Mouse (Mus musculus) embryonic facial prominence, embryonic 11.5 days (tissue): ENCODE data around the gene Upk2. TPM values are rescaled to one million over a fixed set of nuclear protein-coding genes. Genes with fewer than 3 reads are reported as not detected.
"Not testable (repeated sequence)": the region's sequence is repeated elsewhere in the genome, so short reads cannot be mapped to it uniquely, and the experiment has no call there.

Source experiments
- ATAC-seq: fragments of 200-750 bp; cut with Nextera tagmentation; replicated peaks from 2 replicates; pipeline ENCODE4 v1.8.0; 2017; ENCODE audit warnings: low read depth; ENCODE audit not compliant: insufficient number of reproducible peaks, low FRiP score, low TSS enrichment
- DNase-seq: peaks from one replicate; pipeline ENCODE4 v3.0.0-alpha.2; 2015; ENCODE audit warnings: low spot score
- H3K27ac ChIP-seq: fragments of 300-500 bp; sonication (generic); replicated peaks from 2 replicates; pipeline ENCODE4 v1.5.1; 2014; ENCODE audit warnings: mild to moderate bottlenecking, low read depth, low read length, control low read depth
- H3K27me3 ChIP-seq: fragments of 300-500 bp; sonication (generic); 2 replicates; pipeline ENCODE4 v1.6.1; 2014; ENCODE audit warnings: mild to moderate bottlenecking, low read length, moderate library complexity, mixed read lengths; ENCODE audit not compliant: control insufficient read depth, insufficient read depth
- H3K36me3 ChIP-seq: fragments of 300-500 bp; sonication (generic); replicated peaks from 2 replicates; pipeline ENCODE4 v1.6.1; 2014; ENCODE audit warnings: low read depth, mild to moderate bottlenecking, low read length, moderate library complexity, mixed read lengths; ENCODE audit not compliant: control insufficient read depth, insufficient read depth
- H3K4me1 ChIP-seq: fragments of 300-500 bp; sonication (generic); 2 replicates; pipeline ENCODE4 v1.6.1; 2014; ENCODE audit warnings: low read length, mixed read lengths; ENCODE audit not compliant: control insufficient read depth, insufficient read depth
- H3K4me2 ChIP-seq: fragments of 300-500 bp; sonication (generic); 2 replicates; pipeline ENCODE4 v1.6.1; 2014; ENCODE audit warnings: low read depth, mild to moderate bottlenecking, control low read depth, low read length, moderate library complexity
- H3K4me3 ChIP-seq: fragments of 300-500 bp; sonication (generic); 2 replicates; pipeline ENCODE4 v1.5.1; 2014; ENCODE audit warnings: low read depth, low read length, control low read depth
- H3K9ac ChIP-seq: fragments of 300-500 bp; sonication (generic); replicated peaks from 2 replicates; pipeline ENCODE4 v1.6.1; 2014; ENCODE audit warnings: mild to moderate bottlenecking, control low read depth, low read length
- H3K9me3 ChIP-seq: fragments of 300-500 bp; sonication (generic); replicated peaks from 2 replicates; pipeline ENCODE4 v1.6.1; 2016; ENCODE audit warnings: mild to moderate bottlenecking, low read length, inconsistent platforms, mixed read lengths; ENCODE audit not compliant: control insufficient read depth
- WGBS: fragments of 180-500 bp; shearing (Covaris S2); extraction: QIAGEN DNeasy Blood & Tissue Kit; methylation state at CpG from one replicate; pipeline ENCODE4 v1.1.7; 2014; 5-methylcytosine and 5-hydroxymethylcytosine counted together
- polyA plus RNA-seq: library from polyadenylated mRNA; unstranded; fragments of >200 nt; fragmentation: Nextera tagmentation; extraction: Ambion mirVana; gene quantifications from 2 replicates; pipeline ENCODE4 v1.2.1, GENCODE M21; 2014

Gene Upk2
- polyA plus RNA-seq, 1 experiment from 2014 or later, result 0.59 TPM

- H3K27ac ChIP-seq, result no peak overlapping the region
Observed at GRCm38 (mm10) chr9:44435747-44436146, 19.0 kb downstream of the Upk2 start.

GRCm38 (mm10) chr9:44432577-44433185, 22.1 kb downstream of the Upk2 start:
- no peak overlapping the region for H3K9ac ChIP-seq
- DNase-seq (no peak), ATAC-seq (no peak)
- H3K4me2 ChIP-seq, result no peak overlapping the region
- H3K36me3 ChIP-seq, result no peaks in the 10 kb centered on the region
- H3K9me3 ChIP-seq, result no peaks in the 10 kb centered on the region
- WGBS, result 56% methylated on average over 5 of the region's 5 CpGs
- no peak overlapping the region for H3K27ac ChIP-seq
- peaks cover 2% of the 10 kb centered on the region; the same call in 1 of the 2 replicates for H3K4me1 ChIP-seq
- H3K27me3 ChIP-seq, result no peaks in the 10 kb centered on the region
- H3K4me3 ChIP-seq, result no peak overlapping the region

More at GRCm38 (mm10) chr9:44435747-44436146, 19.0 kb downstream of the Upk2 start:
- Histone ChIP-seq H3K9me3 (no peaks in the 10 kb centered on the region), H3K4me3 (no peak overlapping the region), H3K4me2 (no peak overlapping the region), H3K27me3 (no peaks in the 10 kb centered on the region), H3K36me3 (no peaks in the 10 kb centered on the region), H3K9ac (no peak overlapping the region), H3K4me1 (peaks cover 2% of the 10 kb centered on the region; the same call in 1 of the 2 replicates)
- DNase-seq (no peak), ATAC-seq (no peak)
- WGBS, result 80% methylated on average over 6 of the region's 6 CpGs

- ATAC-seq (no peak), DNase-seq (no peak)
- no peaks in the 10 kb centered on the region for H3K36me3 ChIP-seq
- no peaks in the 10 kb centered on the region for H3K9me3 ChIP-seq
- H3K4me1 ChIP-seq, result no peaks in the 10 kb centered on the region
- H3K27me3 ChIP-seq, result no peaks in the 10 kb centered on the region
- no peak overlapping the region for H3K4me2 ChIP-seq
- WGBS, result 87% methylated on average over 4 of the region's 4 CpGs
- H3K4me3 ChIP-seq, result no peak overlapping the region
- no peak overlapping the region for H3K27ac ChIP-seq
- H3K9ac ChIP-seq, result no peak overlapping the region
Observed at GRCm38 (mm10) chr9:44423576-44423975, 31.2 kb downstream of the Upk2 start.

GRCm38 (mm10) chr9:44420280-44420898, 34.4 kb downstream of the Upk2 start:
- H3K4me3 ChIP-seq, result no peak overlapping the region
- no peak overlapping the region for H3K27ac ChIP-seq
- H3K9ac ChIP-seq, result no peak overlapping the region
- no peaks in the 10 kb centered on the region for H3K9me3 ChIP-seq
- no peak overlapping the region for H3K4me2 ChIP-seq
- H3K27me3 ChIP-seq, result no peaks in the 10 kb centered on the region
- DNase-seq (no peak), ATAC-seq (no peak)
- no peaks in the 10 kb centered on the region; the same call in 1 of the 2 replicates for H3K36me3 ChIP-seq
- no peaks in the 10 kb centered on the region for H3K4me1 ChIP-seq
- 83% methylated on average over 5 of the region's 5 CpGs for WGBS

- not testable (repeated sequence) for H3K27me3 ChIP-seq, DNase-seq, H3K9ac ChIP-seq, H3K4me2 ChIP-seq, H3K4me3 ChIP-seq, H3K27ac ChIP-seq, H3K9me3 ChIP-seq, H3K36me3 ChIP-seq, H3K4me1 ChIP-seq, ATAC-seq
- WGBS, result 93% methylated on average over 9 of the region's 9 CpGs
Observed at GRCm38 (mm10) chr9:44419730-44420129, 35.0 kb downstream of the Upk2 start.

- no peak for DNase-seq
- peak within 1 kb of the TSS; percentile 48; the same call in 1 of the 2 replicates for H3K27ac ChIP-seq
- 80% methylated on average over 14 of the region's 14 CpGs for WGBS
- no peak for ATAC-seq
- H3K27me3 ChIP-seq, result no peaks in the 10 kb centered on the region
- H3K4me2 ChIP-seq, result peak within 1 kb of the TSS; percentile 93
- no peaks in the 10 kb centered on the region for H3K9me3 ChIP-seq
- peak within 1 kb of the TSS; percentile 84 for H3K4me3 ChIP-seq
- H3K36me3 ChIP-seq, result no peaks in the 10 kb centered on the region; the same call in 1 of the 2 replicates
- H3K4me1 ChIP-seq, result no peaks in the 10 kb centered on the region
- peak within 1 kb of the TSS; percentile 74 for H3K9ac ChIP-seq
Observed at GRCm38 (mm10) chr9:44418519-44419385, 36.0 kb downstream of the Upk2 start, which contains the start of gene Ccdc84. TSS of gene Ccdc84 (minus strand) at chr9:44418569.

GRCm38 (mm10) chr9:44417892-44418363, 36.8 kb downstream of the Upk2 start:
- no peaks in the 10 kb centered on the region for H3K4me1 ChIP-seq
- no peaks in the 10 kb centered on the region for H3K27me3 ChIP-seq
- peak overlapping the region; percentile 84 for H3K4me3 ChIP-seq
- WGBS, result 1% methylated on average over 38 of the region's 38 CpGs
- H3K27ac ChIP-seq, result peak overlapping the region; percentile 48; the same call in 1 of the 2 replicates
- no peaks in the 10 kb centered on the region for H3K9me3 ChIP-seq
- H3K4me2 ChIP-seq, result peak overlapping the region; percentile 93
- DNase-seq, result peak; percentile 96
- H3K36me3 ChIP-seq, result no peaks in the 10 kb centered on the region; the same call in 1 of the 2 replicates
- peak; percentile 73 for ATAC-seq
- peak overlapping the region; percentile 74 for H3K9ac ChIP-seq
